Mouse (Mus musculus): ENCODE data around the gene Cbr1.

DNA sequence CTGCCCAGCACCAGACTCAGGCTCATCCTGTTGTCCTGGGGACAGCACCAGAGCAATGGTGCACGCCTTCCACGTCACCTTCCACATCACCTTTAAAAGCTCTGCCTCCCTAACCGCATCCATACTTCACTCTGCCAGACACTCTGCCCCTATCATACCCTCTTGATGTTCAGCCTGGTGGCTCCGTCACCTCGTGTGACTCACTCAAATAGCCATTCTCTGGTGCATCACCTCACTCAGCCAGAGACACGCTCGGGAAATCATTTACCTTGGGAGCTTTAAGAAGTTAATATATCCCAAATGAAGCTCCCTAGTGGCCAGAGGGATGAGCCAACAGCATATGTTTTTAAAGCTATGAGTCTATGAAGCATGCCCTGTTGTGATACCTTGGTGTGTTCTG is 8.8 kb upstream of the Cbr1 start:
- TF ChIP-seq POLR2A (IDR thresholded peaks at IDR 0.05; ENCODE audit: control insufficient read depth, low read depth, low read length) (no peak), CTCF (IDR thresholded peaks at IDR 0.05; ENCODE audit: control insufficient read depth, insufficient read depth, insufficient replicate concordance, low read depth, low read length) (no peak)

Data from testis, adult 2 months (tissue).